Mouse (Mus musculus) frontal cortex, postnatal 10 days (tissue): ENCODE measurements at regions not wholly inside any gene's neighbourhood (a gene's known extent, or its start where the extent isn't known, plus 50 kb on each side); places are given as distances from the start of the nearest gene placed in this dataset.

Experiments used
- DNase-seq, 2 experiments: peaks; one replicate each; pipeline ENCODE4 v3.0.0; 2022; ENCODE audit warnings: low spot score in 2 of 2, mixed read lengths in 1 of 2

DNA sequence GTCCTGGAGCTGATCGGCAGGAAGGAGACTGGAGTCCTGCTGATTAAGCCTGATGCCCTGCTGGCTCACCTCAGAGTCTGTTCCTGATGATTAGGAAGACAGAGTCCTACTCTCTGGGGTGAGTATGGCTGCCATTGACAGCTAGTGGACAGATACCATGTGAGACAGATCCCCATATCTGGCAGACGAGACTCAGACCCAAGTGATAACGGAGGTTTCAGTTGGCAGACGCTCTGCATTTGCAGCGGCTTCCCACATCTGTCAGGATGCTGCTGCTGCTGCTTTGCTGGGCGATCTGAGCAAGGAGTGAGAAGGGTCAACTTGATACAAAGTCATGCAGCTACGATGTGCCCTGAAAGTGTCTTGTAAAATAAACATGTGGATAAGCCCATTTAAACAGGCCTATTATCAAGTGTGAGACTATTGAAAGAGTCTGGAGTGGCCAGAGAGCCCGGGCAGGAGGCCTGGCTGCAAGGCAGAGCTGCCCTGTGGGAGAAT, 98.1 kb upstream of the Cops8 start:
- DNase-seq = no peak

DNA sequence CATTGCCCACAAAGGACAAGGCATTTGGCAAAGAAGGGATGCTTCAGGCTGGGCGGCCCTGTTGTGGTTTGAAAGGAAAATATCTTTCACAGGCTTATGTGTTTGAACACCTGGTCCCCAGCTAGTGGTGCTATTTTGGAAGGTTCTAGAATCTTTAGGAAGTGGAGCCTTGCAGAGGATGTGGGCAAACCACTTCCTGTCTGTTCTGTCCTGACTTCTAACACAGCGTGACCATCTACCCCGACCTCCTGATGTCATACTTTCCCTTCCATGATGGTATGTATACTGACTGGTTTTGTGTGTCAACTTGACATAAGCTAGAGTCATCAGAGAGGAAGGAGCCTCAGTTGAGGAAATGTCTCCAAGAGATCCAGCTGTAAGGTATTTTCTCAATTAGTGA, 97.2 kb upstream of the Cops8 start:
- DNase-seq = no peak

DNA sequence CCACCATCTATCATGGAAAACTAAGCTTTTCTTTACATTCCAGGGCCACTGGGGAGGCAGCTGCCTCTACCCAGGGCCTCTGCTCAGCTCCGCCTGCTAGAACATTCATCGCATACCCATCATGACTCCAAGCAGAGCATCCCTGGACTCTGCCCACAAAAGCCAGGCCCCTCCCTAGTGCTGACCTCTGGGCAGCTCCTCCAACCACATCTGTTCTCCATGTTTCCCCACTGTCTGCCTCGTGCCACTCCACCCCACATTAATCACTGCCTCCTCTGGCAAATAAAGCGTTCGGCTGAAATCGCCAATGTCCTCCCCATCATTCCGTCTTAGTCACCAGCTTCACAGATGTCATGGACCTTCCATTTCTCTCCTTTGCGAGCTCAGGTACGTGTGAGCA, 96.2 kb upstream of the Cops8 start:
- DNase-seq = no peak

DNA sequence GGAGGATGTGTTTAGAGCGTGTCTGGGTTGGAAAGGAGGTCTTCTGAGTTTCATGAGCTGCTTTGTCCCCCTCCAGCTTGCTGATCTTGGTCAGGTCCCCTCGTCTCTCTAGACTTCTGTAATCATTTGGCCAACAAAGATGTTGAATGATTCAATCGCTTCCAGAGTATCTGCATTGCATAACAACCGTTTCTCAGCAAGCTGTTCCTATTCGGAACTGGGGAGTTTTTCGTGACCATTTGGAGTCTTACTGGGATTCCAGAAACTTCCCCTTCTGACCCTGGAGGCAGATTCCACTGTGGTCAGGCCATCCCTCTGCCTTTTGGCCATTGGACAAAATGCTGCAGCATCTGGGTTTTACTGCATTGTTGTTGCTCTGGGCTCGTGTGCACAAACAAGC, 93.4 kb upstream of the Cops8 start:
- DNase-seq = no peak

DNA sequence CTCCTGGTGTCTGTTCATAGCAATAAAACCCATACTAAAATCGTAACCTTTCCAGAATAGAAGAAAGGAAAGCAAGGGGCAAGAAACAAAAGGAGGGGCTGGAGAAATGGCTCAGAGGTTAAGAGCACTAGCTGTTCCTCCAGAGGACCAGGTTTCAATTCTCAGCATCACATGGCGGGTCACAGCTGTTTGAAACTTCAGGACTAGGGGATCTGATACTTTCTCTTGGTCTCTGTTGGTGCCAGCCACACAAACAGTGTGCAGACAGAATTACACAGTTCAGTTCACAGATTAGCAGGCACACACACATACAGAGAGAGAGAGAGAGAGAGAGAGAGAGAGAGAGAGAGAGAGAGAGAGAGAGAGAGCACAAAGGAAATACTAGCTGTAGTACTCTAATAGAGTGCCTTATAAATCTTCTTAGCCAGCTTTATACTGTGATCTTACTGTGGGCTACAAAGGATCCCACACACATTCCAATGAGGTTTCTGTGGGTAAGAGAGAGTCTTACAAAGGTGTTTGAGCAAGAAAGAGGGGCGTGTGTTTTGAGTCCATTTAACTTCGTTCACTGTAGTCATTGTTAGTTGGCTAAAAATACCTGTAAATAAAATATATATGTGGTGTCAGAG, 89.2 kb upstream of the Cops8 start:
- no peak for DNase-seq

DNA sequence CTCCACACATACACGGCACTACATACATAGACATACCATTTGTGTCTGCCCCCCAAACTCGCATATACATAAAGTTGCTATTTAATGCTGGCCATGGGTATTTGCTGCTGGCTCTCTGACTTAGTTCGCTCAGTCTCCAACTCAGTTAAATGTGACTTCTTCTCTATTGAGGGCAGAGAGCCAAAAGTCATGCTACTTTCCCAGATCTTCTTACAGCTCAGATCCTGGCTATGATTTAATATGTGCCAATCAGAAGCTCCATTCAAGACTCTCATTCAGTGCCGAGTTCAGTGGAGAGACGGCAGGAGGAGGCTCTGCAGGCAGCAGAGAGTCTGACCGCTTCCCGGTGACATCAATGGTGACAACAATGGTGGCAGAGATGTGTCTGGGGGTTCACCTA, 88.6 kb upstream of the Cops8 start:
- no peak for DNase-seq

DNA sequence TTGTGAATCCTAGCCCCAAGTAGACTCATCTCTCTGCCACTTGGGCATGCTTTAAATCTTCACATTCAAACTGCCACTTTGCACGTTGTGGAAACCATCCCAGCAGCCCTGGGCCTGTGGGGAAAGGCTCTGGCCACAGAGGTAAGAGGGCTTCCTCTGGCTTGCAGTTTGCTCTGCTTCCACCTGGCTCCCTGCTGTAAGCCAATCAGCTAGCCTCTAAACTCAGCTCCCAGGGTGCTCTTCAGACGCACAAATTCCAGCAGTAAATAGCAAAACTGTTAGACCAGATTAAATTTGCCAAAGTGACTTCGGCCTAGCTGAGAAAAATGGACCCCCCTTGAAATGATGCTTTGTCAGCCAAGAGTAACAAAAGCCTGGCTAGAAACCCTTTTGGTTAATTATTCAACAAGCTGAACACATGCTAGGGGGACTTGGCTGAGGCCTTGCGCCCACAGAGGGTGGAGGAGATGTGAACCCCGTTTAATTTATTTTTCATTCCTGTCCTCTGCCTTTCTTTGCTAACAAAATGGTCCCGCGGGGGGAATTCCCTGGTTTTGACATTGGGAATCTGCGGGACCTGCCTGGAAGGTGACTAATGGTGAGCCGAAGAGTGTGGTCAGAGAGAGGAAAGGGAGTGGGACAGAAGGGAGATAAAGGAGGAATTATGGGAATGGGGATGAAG, 84.1 kb upstream of the Cops8 start:
- no peak for DNase-seq

DNA sequence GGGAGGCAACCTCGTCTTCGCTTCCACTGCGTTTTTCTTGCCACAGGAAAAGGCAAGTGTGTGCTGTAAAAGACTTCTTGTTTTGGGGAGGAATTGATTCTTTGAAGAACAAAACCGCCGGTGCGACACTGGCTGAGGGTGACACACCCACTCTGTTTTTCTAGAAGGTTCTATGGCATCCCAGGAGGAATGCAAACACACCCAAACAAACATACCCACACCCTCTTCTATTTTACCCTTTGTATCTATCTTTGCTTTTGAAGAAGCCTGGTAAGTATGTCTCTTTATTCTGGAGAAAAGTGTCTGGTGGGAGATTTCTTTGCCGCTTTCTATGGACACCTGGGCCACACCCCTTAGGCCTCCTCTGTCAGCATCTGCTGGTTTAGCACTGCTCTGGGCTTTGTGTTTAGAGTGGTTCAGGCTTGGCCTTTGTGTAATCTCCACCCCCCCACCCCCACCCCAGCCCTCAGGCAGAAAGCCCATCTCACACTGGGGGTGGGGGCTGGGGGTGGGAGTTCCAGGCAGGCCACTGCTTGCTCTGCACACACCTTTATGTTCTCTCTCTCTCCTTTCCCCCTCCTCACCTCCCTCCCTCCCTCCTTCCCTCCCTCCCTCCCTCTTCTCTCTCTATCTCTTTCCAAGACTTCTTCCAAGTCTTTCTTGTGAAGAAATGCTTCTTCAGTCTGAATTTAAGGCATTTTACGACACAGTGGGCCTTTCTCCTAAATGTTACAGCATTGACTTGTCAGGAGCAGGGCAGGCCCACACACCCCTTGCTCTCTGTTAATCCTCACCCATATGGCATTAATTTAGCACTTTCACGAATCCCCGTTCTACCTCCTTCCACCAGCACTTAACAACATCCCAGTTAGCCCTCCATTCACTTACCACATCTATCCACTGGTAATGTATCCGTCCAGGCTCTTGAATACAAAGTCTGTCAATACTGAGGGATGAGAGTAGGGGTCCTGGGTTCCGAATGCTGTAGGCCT, 83.2 kb upstream of the Cops8 start:
- no peak for DNase-seq

DNA sequence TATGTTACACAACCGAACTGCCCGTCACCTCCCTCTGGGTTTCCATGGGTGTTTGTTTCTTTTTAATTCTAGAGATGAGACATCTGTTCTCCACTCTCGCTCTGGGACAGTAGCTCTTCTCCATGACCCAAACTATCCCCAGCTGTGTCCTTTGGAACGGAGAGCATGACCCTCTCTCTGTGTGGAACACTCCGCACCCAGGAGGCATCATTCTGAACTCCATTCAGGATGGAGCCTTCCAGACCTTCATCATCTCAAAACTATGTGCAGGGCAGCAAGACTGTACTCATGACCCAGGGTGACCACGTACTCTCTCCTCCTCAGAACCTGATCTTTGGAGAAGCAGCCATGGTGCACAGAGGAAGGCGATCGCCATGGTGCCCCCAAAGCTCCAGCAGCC, 80.5 kb upstream of the Cops8 start:
- no peak for DNase-seq

DNA sequence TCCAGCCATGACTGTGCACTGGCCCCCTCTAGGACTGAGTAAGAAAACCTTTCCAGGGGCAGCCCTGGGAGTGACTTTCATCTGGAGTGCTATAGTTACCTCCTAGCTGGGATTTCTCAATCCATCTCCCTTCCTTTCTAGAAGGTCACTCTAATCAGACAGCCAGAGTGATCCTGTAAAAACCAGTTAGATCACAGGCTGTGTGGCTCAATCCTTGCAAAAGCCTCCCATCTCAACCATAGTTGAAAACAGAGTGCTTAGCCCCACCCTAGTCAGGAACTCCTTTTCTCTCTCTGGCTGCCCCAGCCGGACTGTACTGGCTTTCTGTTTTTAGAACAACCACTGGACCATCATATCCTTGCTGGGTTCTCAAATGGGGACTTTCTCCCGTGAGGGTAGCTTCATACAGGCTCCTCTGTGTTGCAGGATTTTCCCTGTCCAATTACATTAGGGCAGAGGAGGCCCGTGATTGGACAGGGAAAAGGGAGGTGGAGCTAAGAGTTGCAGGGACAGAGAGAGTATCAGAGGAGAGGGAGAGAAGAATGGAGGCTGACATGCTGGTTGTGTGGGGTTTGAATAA, 78.0 kb upstream of the Cops8 start:
- no peak for DNase-seq

DNA sequence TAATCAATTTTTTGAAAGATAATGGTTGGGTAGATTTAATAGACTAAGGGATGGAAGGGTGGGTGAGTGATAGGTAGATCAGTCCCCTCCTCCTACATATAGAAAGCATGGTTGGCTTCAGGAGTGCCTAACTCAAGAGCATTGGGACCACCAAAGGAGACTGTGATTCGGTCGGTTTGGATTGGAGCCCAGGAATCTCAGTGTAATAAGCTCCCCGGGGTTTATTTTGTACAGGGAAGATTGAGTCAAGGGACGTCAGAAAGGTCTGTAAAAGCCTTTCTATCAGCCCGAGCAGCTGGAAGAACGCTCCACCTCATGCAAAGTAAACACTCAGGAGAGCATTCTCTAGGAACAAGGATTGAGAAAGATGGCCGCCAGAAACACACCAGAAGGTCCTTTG, 76.5 kb upstream of the Cops8 start:
- DNase-seq = no peak

DNA sequence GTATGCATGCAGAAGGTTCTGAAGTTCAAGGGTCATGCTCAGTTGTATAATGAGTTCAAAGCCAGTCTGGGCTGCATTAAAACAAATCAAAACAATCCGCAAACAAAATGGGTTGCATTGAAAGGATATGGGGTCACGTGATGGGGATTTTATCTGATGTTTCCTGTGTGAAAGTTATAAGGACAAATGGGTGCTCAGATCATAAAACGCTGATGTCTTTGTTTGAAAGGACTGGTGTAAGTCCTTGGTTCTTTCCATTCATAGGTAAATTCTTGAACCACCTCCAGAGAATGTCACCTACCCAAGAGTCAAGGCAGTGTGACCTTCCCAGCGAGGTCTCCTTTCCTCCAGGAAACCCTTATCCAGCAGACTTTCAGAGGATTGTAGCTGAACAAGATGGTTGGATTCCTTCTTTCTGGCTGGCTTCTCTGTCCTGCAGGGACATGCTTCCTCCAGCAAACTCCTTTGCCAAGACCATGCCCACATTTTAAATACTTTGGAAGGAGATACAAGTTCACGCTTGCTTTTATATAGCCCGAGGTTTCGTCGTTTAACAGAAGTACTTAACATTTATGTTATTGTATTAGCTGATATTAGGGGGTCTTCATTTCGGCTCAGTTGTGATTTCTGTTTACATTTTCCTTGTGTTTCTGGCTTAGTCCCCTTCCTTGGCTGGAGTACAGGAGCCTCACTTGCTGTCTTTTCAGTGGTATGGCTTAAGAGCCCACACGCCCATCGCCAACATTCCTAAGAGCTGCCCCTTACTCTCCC, 74.6 kb upstream of the Cops8 start:
- DNase-seq = no peak

DNA sequence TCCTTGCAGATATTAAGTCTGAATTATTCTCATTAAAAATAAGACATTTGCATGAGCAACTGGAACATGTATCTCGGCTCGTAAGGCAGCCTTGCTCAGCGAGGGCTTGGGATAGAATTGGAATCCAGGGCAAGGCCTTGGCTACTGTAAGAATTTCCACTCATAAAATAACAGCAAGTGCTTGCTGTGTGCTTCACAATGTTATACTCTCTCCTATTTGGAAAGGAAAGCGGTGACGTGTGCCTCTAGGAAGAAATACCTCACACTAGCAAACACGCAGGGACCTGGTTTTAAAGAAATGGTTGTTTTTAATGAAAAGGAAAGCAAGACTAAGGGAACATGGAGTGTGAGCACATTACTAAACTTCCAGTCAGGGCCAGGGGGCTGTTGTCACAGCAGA, 69.3 kb upstream of the Cops8 start:
- DNase-seq = no peak

DNA sequence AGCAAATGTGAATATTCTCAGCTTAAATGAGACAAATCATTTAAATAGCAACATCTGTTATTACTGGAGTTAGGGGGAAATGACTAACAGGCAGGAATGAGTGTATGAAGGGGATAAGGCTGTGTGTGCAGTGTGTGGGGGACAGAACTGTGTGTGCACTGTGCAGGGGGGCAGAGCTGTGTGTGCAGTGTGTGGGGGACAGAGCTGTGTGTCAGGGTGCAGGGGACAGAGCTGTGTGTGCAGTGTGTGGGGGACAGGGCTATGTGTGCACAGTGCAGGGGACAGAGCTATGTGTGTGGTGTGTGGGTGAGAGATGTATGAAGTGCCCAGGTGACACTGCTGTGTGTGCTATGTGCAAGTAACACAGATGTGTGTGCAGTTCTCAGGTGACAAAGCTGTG, 66.7 kb upstream of the Cops8 start:
- DNase-seq = no peak

DNA sequence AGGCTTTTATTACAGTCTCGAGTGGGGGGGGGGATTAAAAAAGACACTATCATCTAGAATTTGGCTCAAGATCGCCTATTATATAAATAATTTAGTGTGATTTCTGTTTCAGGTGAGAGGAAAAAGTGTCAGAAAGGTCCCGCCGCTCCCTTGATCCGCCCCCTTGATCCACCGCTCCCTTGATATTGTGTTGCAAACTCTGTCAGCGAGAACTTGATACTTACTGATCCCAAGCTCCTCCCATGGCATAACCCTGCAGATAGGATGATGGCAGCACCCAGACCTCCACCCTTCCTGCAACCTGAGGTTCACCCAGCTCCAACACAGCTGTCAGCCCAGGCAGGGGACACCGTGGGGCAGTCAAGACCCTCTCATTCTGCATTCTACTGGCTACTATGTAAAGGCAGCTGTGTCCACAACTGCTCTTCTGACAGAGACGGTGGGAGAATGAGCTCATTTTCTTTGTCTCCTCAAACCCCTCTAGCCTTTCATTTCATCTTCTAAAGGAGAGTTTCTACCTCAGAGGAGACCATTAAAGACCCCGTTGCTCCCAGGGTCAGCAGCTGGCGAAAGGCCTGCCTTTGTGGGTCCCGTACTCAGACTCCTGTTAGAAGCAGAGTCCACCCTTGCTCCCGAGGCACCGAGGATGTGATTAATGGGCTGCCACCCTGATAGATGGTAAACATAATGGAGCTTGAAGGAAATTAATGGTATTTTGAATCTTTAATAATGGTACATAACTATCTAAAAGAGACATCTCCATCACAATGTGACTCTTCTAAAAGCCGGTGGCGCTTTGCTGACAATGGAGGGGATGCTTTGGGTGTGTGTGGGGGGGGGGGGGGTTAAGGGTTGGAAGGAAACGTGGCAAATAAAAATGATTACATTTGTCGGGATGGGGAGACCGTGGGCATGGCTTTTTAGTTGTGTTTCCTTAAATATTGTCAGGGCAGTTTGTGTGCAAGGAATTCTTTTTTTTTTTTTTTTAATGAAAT, 58.7 kb upstream of the Cops8 start:
- DNase-seq = no peak

DNA sequence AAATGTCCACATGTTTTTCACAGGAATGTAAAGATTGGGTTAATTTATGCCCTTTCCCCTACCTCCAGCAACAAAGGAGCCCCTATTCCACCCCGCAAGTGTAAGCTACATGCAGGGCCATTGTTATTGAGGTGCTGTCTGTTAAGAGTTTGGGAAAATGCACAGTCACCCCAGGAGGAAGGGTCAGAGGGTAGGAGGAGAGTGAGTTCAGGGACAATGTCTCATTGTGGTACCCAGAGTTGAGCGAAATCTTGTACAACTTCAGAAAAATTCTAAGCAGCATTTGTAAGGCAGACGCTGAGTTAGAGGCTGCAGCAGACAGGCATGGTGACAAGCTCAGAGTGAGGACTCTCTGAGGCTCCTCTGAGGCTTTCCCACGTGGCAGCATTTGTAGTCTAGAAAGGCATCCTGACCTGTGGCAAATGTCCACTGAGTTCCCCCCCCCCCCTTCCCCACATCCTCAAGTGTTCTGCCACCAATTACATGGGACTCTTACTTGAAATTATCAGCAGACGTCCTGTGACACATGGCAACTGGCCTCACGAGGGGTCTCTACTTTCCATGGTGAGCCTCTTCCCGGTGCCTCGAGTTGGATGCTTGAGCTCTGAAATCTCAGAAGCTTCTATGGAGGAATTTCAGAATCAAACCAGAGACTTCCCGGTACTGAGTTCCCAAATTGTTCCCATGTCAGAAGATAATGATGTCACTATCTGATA, 57.8 kb upstream of the Cops8 start:
- no peak for DNase-seq

DNA sequence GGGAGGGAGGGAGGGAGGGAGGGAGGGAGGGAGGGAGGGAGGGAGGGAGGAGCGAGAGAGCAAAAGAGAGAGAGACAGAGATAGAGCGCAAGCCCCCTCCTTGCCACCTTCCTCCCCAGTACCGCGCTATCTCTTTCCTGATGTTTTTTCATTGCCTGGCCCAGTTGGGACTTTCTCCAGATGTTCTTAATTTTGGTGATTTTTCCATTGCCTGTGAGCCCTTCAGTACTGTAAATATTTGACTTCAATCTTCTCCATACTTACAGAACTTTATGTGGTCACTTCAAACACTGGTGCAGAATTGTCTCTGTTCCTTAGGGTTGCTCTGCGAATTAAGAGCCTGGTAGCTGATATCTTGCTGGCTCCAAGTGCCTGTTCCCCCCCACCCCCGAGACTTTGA, 50.1 kb upstream of the Cops8 start:
- DNase-seq = no peak
